Mouse (Mus musculus) G1E (cell line): ENCODE data around the gene Icam4.

Experiments used
- CTCF ChIP-seq: IDR thresholded peaks from 2 replicates; pipeline ENCODE4 v1.5.1; 2012; ENCODE audit warnings: low read depth, low read length, inconsistent platforms, mixed read lengths
- GATA1 ChIP-seq: IDR thresholded peaks from 2 replicates; pipeline ENCODE4 v1.6.1; 2012; ENCODE audit warnings: borderline replicate concordance, low read length, inconsistent platforms, mixed read lengths
- GATA2 ChIP-seq: IDR thresholded peaks from 2 replicates; pipeline ENCODE4 v1.6.1; 2012; ENCODE audit warnings: low read depth, low read length, inconsistent platforms, borderline replicate concordance

DNA sequence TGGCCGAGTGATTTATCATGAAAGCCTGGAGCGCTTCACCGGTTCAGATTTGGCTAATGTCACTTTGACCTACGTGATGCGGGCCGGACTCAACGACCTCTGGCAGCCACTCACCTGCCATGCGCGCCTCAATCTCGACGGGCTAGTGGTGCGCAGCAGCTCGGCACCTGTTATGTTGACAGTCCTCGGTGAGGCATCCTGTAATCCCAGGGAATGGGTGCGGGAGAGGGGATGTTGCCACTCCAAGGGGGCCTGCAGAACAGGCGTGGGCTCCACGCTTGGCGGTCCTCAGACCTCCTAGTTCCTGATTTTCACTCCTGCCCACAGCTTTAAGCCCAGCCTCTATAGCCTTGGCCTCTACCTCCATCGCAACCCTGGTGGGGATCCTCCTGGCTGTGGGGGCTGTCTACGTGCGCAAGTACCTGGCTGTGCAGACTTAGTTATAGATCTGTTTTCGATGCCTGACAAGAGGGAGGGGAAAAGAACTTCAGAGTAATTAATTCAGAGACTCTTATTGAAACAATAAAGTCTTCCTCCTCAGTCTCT is 955 bp downstream of the Icam4 start:
- TF ChIP-seq CTCF (no peak), GATA1 (no peak), GATA2 (no peak)
